Mouse (Mus musculus): ENCODE data around the gene Galnt18.

Gene Galnt18

DNA sequence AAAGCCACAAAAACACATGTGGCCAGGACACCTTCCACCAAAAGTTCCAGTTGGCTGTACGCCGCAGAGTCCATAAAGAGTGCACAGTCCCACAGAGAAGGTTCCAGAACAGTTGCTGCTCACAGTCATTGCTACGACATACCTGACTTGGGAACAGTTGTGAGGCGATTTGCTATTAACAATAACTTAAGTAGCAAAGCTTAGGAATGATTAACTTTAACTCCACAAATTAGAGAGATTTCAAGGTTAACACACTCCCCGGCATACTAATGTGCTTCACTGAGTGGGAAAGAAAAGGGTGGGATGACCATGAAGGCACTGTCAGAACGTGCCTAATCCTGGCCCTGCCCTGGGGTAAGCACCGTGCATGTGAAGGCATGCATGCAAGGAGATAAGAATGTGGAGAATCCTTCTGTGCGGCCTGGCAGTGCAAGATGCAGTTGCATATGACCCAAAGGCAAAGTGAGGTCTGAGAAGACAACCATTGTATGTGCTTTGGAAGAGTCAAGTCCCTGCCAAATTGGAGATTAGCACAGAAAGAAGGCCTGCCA, 8.5 kb downstream of the Galnt18 start:
- DNase-seq (ENCODE audit: low spot score in 2 of 2): no peak

DNA sequence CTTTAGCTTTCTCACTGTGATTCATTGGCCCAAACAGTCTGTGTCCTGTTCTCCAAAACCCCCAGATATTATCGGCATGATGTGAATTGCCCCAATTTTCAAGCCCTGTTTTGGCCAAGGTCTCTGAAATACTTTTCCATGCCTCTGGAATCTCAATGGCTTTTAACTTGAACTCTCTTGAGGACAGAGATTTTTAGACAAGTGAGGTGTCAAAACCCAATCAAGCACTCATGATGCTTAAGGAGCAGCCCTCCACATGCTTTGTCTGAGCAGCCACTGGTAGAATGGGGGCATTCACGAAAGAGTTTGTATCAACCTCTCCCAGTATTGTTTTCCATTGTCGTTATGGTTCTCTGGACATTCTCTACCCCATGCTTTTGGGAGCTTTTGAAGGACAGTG, 9.2 kb downstream of the Galnt18 start:
- DNase-seq (ENCODE audit: low spot score in 2 of 2): no peak

DNA sequence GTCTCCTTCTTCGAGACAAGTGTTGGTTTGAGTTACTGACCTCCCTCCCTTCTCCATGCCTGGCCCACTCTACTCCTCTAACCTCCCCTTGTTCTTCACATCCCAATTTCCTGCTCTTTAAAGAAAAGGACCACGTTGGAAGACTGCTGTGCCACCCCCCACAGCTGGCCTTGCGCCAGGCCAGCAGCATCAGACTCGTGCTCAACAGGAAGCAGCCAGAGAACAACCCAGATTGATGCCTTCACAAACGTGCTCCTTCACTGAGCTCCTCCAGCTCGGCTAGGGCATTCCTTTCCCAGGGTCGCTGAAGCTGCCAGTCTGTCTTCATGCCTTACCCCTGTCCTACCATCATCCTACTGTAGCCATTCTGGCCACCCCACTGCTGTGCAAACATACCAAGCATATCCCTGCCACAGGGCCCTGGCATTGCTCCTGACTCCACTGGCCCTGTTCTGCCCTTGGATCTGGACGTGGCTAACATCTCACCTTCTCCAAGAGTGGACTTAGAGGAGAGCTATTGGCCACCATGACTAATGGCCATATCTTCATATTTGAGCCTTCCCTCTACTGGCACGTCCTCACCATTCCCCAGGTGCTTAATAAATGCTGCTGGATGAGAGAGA, 13.5 kb downstream of the Galnt18 start:
- no peak for DNase-seq (ENCODE audit: low spot score in 2 of 2)

DNA sequence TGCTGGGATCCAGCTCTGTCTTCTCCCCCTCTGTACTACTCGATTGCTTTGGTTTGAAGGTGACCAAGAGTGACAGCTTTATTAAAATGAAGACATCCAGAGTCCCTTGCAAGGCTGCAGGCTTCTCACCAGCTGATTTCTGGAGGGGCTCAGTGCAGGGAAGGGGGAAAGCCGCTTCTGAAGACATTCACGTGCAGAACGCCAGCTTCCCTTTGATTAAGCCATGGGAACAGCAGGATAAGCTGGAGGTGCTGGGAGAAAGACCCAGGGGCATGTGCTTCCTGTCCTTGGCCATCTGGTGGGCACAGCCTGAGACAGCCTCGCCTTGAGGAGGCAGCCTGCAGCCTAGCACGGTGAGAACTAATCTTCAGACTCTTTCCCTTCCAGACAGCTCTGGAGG, 17.0 kb downstream of the Galnt18 start:
- no peak for DNase-seq (ENCODE audit: low spot score in 2 of 2)

DNA sequence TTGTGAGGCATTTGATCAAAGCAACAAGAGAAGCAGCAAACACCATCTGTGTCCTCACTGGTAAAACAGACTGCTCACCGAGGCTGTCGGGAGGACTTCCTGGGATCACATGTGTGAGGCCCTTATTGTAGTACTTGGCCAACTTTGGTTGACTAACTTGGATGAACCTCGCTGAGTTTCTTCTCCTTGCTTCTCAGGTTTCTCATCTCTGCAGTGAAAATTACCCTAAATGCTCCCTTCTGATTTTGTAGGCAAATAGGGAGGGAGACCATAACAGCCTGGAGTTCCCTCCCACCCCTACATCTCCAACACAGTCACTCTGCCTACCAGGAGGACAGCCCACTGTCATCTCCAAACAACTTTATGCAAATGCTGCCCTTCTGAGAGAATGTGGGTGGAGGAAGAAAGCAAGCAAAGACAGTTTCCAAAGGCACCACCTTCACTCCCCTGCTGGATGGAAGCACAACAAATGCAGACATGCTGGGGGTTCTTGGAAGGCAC, 31.2 kb downstream of the Galnt18 start:
- no peak for DNase-seq (ENCODE audit: low spot score in 2 of 2)

DNA sequence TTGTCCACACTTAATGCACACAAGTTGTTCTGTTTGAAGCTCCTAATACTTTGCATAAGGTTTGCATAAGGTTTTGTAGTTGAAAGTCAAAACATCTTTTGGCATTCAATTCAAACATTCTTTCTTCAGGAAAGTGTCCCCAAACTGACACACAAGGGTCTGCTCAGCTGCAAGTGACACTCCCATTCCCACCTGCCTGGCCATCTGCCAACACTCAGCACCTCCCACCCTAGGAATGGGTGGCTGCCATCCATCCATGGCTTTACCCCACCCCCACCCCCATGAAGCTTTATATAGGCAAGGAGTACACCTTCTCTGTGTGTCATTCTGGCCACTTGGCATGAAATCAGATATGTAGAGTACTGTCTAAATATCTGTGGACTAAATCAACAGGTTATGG, 35.0 kb downstream of the Galnt18 start:
- DNase-seq (ENCODE audit: low spot score in 2 of 2): no peak

DNA sequence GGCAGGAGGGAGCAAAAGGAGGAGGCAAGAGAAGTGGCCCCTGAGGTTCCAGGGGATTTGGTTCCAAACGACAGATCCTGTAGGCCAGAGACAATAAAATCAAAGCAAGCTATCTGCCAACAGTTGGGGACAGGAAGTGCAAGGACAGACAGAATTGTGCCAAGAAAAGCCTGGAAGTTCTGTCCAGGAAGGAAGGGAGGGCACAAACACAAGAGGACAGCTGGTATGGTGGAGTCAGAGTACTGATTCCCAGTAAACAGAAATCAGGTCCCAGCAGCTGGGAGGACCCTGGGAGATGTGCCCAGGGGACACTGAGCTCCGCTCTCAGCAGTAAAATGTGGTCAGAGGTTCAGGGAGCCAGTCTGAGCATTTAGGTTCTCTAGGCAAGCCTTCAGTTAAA, 38.2 kb downstream of the Galnt18 start:
- DNase-seq (ENCODE audit: low spot score in 2 of 2): no peak

DNA sequence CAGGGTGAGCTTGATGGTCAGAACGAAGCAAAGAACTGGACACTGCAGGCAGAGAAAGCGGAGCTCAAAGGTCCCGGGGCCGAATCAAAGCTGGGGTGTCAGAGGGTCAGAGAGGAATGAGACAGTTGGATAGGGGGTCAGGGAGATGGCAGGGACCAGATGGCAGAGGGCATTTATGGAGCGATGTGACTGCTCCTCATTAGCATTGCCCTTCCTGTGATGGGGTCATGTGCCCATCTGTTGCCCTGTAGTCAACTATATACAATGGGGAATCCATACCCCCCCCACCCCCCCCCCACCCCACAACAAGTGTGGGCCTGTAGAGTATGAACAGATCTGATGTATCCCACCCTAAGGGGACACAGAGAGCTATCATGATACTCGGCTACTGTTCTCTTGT, 39.7 kb downstream of the Galnt18 start:
- DNase-seq (ENCODE audit: low spot score in 2 of 2): no peak

DNA sequence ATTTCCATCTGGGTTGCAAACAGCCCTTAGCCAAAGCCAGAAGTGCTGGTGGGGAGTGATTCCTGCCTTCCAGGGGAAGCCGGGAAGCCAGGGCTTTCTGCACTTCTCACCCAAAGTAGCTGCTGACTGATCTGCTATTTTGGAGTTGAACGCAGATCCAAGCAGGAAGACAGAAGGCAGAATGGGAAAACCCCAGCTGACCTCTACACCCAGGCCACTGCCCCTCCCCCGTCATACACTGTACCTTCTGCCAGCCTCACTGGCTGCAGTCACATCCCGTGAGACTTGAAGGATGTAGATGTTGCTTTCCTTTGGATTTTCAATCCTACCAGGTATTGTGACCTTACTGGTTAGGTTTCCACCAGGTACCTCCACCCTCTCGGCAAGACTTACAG, 40.4 kb downstream of the Galnt18 start:
- DNase-seq (ENCODE audit: low spot score in 2 of 2): no peak

DNA sequence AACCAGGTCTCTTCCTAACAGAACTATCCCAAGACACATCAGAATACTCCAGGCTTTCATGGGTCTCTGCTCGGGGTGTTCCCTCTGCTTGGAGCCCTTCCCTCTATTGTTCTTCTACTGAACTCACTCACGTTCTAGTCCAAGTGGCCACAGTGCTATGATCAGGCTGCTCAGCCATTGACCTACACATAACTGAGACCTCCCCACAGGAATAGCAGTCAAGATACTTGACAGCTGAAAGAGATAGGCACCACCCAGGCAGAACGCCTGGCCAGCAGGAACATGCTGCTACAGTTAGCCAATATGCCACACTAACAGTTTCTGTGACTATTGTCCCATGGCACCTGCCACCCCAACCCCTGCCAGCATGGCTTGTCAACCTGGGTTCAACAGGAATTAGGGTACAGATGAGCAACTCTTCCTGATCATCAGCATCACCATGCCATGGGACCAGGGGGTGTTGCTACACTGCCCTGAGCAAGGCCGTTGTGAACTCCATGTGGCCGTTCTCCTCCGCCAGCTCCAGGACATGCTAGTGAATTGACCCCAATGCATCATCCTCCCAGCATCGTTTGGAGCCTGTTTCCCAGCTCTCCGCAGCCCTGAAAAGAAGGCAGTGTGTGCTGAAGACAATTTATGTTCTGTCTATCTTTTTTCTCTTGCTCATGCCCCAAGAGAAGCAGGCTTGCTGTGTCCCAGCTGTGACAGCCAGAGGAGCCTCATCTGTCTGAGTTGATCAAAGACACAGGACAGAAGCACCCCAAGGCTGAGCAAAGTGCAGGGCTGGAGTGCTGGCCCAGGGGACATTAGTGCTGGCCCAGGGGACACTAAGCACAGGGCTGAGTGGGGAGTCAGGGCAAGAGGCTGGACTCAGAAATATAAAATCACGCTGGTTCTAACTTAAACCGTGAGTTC, 41.1 kb downstream of the Galnt18 start:
- no peak for DNase-seq (ENCODE audit: low spot score in 2 of 2)

DNA sequence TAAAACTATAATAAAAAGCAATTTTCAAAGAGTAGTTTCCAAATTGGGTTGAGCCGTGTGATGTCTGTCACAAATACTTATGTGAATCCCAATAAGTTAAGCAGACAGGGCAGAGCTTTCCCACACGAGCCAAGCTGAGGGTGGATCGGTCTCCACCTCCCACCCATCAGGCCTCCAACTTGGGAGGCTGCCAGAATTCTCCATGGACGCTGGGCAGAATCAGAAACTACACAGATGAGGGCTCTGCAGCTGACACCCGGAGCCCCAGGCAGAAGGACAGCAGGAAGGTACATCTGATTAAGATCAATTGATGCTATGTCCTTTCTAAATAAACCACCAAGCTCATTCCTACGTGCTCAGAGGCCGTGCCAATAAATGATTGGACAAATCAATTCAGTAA, 42.4 kb downstream of the Galnt18 start:
- no peak for DNase-seq (ENCODE audit: low spot score in 2 of 2)

DNA sequence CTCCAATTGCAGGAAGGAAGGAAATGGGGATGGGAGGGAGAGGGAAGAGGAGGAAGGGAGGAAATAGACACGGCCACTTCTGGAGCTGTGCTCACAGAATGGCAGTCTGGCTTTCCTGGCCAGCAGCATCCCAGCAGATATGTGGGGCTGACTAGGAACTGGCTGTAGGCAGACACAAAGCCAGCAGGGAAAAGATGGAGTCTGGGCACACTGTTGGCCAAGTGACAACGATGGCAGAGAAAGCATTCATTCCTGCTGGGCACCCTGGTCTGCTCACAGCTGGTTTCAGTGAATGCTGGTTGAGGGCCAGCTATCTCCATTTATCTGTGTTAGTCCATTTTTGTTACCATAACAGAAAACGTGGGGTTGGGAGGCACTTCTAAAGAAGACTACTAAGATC, 43.4 kb downstream of the Galnt18 start:
- no peak for DNase-seq (ENCODE audit: low spot score in 2 of 2)

DNA sequence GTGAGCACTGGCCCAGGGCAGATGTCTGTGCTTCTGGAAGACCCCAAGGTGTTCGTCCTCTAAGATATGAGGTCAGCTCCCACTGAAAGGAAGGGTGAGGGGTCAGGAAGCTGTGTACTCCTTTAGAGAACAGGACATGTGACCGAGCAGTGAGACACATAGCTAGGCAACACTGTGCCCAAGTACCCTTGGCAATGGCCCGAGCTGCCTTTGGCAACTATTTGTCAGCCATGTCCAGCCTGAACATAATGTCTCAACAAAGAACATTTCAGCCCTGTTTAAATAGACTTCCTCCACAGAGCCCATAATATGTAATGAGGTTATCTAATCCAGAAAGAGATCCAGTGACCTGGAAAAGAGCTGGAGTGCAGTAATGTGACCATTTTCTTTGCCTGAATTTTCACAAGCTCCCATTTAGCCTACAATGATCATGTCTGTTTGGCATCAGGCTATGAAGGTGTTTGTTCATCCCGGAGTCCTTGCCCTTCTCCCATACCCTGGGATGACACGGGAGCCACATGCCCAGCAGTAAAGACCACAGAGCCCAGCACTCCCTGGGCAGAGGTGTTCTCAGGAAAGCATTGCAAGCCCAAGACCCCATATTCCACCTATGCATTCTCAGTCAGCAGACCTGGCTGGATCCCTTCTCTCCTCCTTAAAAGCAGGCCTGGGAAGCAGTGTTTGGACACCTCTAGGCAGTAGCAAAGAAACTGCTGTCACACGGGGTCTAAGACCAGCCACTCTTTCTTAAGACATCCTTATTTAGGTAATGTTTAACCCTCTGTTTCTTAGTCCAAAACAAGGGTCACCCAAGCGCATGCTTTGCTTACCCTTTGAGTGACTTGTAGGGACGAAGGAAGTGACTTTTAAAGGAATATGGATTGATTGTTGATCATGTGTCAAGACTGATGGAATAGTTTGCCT, 49.2 kb downstream of the Galnt18 start:
- no peak for DNase-seq (ENCODE audit: low spot score in 2 of 2)

DNA sequence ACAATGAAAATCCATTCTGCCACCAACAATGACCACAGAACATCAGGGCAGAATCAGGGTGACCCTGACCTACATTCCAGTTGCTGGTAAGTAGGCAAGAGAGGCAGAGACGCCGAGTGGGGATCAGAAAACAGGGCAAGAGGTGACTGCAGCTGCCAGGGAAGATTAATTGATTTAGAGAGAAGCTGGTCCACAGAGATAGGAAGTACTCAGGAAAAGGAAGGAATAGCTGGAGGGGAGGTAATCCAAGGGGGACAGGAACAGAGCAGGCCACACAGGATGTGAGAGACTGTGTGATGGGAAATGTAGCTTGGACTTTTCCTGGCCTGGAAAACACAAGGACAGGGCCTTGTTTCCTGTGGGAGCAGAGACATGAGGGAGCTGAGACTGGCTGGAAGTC, 52.8 kb downstream of the Galnt18 start:
- DNase-seq (ENCODE audit: low spot score in 2 of 2): no peak

DNA sequence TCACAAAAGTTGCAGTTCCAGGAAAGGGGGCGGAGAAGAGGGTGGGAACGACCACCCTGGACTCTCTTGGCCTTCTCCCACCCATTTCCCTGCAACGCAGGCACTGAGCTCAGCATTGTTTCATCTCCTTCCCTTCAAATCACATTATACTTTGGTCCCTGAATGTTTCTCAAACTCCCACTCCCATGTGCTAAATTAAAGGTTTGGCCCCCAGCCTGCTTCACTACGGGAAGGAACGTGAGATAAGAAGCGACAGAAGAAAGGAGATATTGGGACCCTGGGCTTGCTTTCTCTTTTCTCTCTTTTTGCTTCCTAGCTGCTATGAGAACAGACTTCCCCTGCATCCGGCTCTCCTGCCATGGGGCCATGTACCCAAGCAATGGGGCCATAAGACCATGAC, 55.0 kb downstream of the Galnt18 start:
- no peak for DNase-seq (ENCODE audit: low spot score in 2 of 2)

DNA sequence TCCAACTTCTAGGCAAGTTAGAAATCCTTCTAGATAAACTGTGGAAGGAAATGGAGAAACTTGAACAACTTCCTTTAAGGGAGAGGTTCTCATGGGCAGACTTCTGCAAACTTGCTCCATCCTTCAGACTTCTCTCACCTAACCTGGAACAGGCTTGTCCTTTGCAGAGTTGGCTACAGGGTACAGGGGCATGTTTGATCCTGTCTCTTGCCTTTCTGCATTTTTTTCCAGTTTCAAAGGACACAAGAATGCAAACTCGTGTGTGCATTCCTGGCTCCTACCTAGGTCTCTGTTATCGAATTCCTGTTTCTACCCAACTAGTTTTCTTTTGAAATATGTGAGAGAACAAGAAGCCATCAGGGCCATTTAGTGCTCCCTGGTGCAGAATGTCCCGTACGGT, 55.8 kb downstream of the Galnt18 start:
- no peak for DNase-seq (ENCODE audit: low spot score in 2 of 2)

DNA sequence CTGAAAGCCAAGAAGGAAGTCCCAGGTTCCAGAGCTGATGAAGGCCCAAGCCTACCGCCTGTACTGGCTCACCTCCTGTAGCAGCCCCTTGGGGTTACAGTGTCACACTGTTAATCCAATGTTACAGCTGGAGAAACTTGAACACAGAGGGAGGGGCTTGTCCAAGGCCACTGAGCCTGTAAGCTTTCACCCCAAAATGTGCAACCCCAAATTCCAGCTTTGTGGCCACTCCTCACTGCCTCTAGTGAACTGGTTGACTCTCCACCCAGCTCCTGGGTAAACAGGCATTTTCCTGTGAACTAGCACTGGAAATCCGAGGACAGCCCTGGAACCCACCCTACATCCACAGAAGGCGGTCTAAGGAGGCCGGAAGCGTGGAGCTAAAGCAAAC, 58.5 kb downstream of the Galnt18 start:
- DNase-seq (ENCODE audit: low spot score in 2 of 2): no peak

DNA sequence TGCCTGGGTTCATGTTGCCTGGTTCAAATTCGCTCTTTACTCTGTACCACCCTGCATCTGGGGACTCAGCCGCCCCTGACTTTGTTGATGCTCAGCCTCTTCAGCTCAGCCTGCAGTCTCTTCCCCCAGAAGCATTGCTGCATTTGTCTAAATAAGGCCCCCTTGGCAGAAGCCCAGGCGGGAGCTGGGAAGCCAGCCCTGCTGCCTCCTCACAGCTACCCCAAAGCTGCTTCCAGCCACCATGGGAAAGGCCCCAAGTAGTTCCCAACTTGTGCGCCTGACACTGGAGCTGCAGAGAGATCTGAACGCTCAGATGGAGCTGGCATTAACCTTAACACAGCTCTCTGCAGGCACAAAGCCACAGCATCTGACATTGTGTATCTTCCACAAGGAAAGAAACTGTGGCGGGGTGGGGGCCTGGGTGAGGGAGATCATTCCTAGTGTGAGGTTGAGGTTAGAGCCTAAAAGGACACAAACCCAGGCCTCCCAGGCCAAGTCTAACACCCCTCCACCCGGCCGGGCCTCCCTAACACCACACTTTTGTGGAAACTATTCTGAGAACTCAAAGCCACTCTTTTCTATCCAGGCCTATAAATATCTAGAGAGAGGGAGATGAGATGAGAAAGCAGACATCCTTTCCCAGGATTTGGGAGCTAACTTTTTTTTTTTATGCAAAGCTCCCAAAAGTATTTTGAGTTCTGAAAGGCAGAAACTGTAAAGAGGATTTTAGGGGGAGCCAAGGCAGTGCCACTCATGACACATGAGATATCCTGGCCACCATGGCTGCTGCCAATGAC, 59.1 kb downstream of the Galnt18 start:
- no peak for DNase-seq (ENCODE audit: low spot score in 2 of 2)

DNA sequence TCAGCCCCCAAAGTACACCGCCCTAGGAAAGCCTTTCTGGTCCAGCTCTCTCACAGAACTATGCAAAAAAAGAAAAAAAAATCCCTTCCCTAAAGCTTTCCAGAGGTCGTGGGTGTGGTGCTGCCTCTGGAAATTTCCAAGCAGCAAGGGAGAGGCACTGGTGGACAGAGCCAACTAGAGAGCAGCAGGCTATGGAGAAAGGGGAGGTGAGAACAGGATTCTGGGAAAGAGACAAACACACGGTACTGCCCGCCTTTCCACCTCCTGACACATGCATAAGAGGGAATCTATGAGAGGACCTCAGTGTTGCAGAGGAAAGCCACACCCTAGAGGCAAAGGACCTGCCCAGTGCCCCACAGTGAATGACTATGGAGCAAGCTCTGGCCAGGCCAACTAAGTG, 60.9 kb downstream of the Galnt18 start:
- no peak for DNase-seq (ENCODE audit: low spot score in 2 of 2)

DNA sequence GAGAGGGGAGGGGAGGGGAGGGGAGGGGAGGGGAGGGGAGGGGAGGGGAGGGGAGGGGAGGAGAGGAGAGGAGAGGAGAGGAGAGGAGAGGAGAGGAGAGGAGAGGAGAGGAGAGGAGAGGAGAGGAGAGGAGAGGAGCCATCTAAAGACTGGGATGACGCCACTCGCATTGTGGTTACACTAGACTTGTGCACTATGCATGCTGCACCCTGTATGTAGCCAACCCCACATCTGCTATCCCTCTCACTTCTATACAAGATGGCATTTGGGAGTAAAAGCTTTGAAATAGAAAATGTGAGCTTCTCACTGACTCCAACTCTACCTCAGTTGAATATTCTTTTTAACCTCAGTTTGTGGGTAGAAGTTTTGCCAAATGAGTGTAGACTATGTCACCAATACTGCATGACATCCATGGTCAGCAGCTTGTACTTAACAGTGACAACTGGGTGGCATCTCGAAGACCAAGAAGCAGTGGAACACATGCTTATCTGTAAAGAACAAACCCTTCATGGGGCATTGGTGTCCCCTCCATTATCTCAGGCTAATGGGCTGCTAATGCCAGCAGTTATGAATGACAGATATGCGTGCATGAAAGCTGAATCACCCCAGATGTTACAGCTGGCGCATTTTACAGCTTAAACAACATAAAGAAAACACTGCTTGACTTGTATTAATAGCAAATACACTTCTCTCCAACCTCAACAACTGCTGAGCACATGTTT, 65.0 kb downstream of the Galnt18 start:
- no peak for DNase-seq (ENCODE audit: low spot score in 2 of 2)

All from spleen, postnatal 14 days (tissue).